Mouse (Mus musculus) Muller cell, postnatal 12 days (primary cell): ENCODE results near the gene Ppp1r16b.
A peak's percentile ranks its signal among the peaks of the same experiment; 100 is the strongest.

Experiments used
- DNase-seq: peaks from one replicate; pipeline ENCODE4 v3.0.0-alpha.2; 2015; ENCODE audit errors: inconsistent ontology term

Ppp1r16b gene

GRCm38 (mm10) chr2:158665098-158665497 is at the start of gene Ppp1r16b:
Gene Ppp1r16b, plus strand, starts transcription at chr2:158665398.
- no peak for DNase-seq

- DNase-seq = no peak
These were observed 49.5 kb upstream of the Ppp1r16b start for GRCm38 (mm10) chr2:158615702-158616101.

- no peak for DNase-seq
These were observed 48.9 kb upstream of the Ppp1r16b start for GRCm38 (mm10) chr2:158616296-158616695.

- DNase-seq = no peak
These were observed 48.4 kb upstream of the Ppp1r16b start for GRCm38 (mm10) chr2:158616790-158617189.

- peak; percentile 97 for DNase-seq
These were observed 40.4 kb upstream of the Ppp1r16b start, which contains the start of gene Actr5 for GRCm38 (mm10) chr2:158624718-158625222. Gene Actr5, plus strand, starts transcription at chr2:158624888.

GRCm38 (mm10) chr2:158625231-158625630 is 40.0 kb upstream of the Ppp1r16b start:
- DNase-seq = no peak

GRCm38 (mm10) chr2:158625697-158626096 is 39.5 kb upstream of the Ppp1r16b start:
- no peak for DNase-seq

GRCm38 (mm10) chr2:158628858-158629257 is 36.3 kb upstream of the Ppp1r16b start:
- no peak for DNase-seq

GRCm38 (mm10) chr2:158629414-158629813 is 35.8 kb upstream of the Ppp1r16b start:
- DNase-seq = no peak

- DNase-seq = no peak
These were observed 33.3 kb upstream of the Ppp1r16b start for GRCm38 (mm10) chr2:158631873-158632272.

- peak; percentile 27 for DNase-seq
These were observed 23.3 kb upstream of the Ppp1r16b start for GRCm38 (mm10) chr2:158641869-158642268.

- no peak for DNase-seq
These were observed 22.6 kb upstream of the Ppp1r16b start for GRCm38 (mm10) chr2:158642587-158642986.

- no peak for DNase-seq
These were observed 21.4 kb upstream of the Ppp1r16b start for GRCm38 (mm10) chr2:158643791-158644190.

- DNase-seq = no peak
These were observed 13.9 kb upstream of the Ppp1r16b start for GRCm38 (mm10) chr2:158651159-158651908.

- peak; percentile 39 for DNase-seq
These were observed 12.2 kb upstream of the Ppp1r16b start for GRCm38 (mm10) chr2:158652985-158653384.

- no peak for DNase-seq
These were observed 10.5 kb upstream of the Ppp1r16b start for GRCm38 (mm10) chr2:158654717-158655116.

- no peak for DNase-seq
These were observed 9.4 kb upstream of the Ppp1r16b start for GRCm38 (mm10) chr2:158655806-158656205.

- peak; percentile 14 for DNase-seq
These were observed 6.4 kb upstream of the Ppp1r16b start for GRCm38 (mm10) chr2:158658822-158659221.

- DNase-seq = no peak
These were observed 5.9 kb upstream of the Ppp1r16b start for GRCm38 (mm10) chr2:158659346-158659745.

- peak; percentile 37 for DNase-seq
These were observed 1.0 kb downstream of the Ppp1r16b start for GRCm38 (mm10) chr2:158666071-158666800.

GRCm38 (mm10) chr2:158667022-158667670 is 1.9 kb downstream of the Ppp1r16b start:
- DNase-seq = peak; percentile 61
